Mouse (Mus musculus) small intestine, adult 2 months (tissue): Measurements from ENCODE around the gene Eef2k. TPM values are rescaled to one million over a fixed set of nuclear protein-coding genes. Genes with fewer than 3 reads are reported as not detected.

Experiments
- H3K27ac ChIP-seq: fragments of 200-500 bp; 2 replicates; pipeline ENCODE4 v1.5.1; 2012; ENCODE audit warnings: low read depth, low read length, control low read depth, inconsistent platforms; ENCODE audit not compliant: insufficient read depth
- H3K27me3 ChIP-seq: fragments of 200-500 bp; 2 replicates; pipeline ENCODE4 v1.6.1; 2012; ENCODE audit warnings: mild to moderate bottlenecking, moderate library complexity, low read length, inconsistent platforms; ENCODE audit not compliant: control insufficient read depth, insufficient read depth
- H3K36me3 ChIP-seq: fragments of 200-500 bp; 2 replicates; pipeline ENCODE4 v1.6.1; 2012; ENCODE audit warnings: mild to moderate bottlenecking, low read length, control low read depth, inconsistent platforms; ENCODE audit not compliant: control insufficient read depth, insufficient read depth
- H3K4me1 ChIP-seq: fragments of 200-500 bp; 2 replicates; pipeline ENCODE4 v1.6.1; 2012; ENCODE audit warnings: low read length, inconsistent platforms, mixed read lengths; ENCODE audit not compliant: control insufficient read depth, insufficient read depth, insufficient read length
- H3K4me3 ChIP-seq: fragments of 200-500 bp; 2 replicates; pipeline ENCODE4 v1.5.1; 2012; ENCODE audit warnings: low read depth, mild to moderate bottlenecking, control low read depth, inconsistent platforms, low read length, moderate library complexity
- CTCF ChIP-seq: fragments of 200-500 bp; IDR thresholded peaks from 2 replicates; pipeline ENCODE4 v1.5.1; 2012; ENCODE audit warnings: low read depth, mild to moderate bottlenecking, control low read depth, inconsistent platforms, low read length, moderate library complexity, mixed read lengths; ENCODE audit not compliant: insufficient replicate concordance, insufficient read length; ENCODE audit errors: extremely low read depth
- POLR2A ChIP-seq: fragments of 200-500 bp; IDR thresholded peaks from 2 replicates; pipeline ENCODE4 v1.6.1; 2012; ENCODE audit warnings: low read depth, mild to moderate bottlenecking, control low read depth, inconsistent platforms, low read length, moderate library complexity
- WGBS: fragments of 180-500 bp; shearing (Covaris S2); methylation state at CpG from one replicate; pipeline ENCODE4 v1.1.7; 2018; 5-methylcytosine and 5-hydroxymethylcytosine counted together
- polyA plus RNA-seq: library from polyadenylated mRNA; depleted of rRNA; stranded (reverse); fragments of >200 nt; gene quantifications from 2 replicates; pipeline ENCODE4 v1.2.3, GENCODE M21; 2012

Eef2k gene
- polyA plus RNA-seq, 1 experiment = 22.8 TPM

- H3K36me3 ChIP-seq = no peaks in the 10 kb centered on the region
- no peaks in the 10 kb centered on the region for H3K27me3 ChIP-seq
- no peak overlapping the region for H3K27ac ChIP-seq
- 89% methylated on average over 4 of the region's 4 CpGs for WGBS
- no peak for TF ChIP-seq POLR2A
- TF ChIP-seq CTCF = no peak
- no peak overlapping the region for H3K4me3 ChIP-seq
- H3K4me1 ChIP-seq = no peaks in the 10 kb centered on the region
Observed at GRCm38 (mm10) chr7:120819386-120819785, 23.2 kb upstream of the Eef2k start.

GRCm38 (mm10) chr7:120823248-120823647 is 19.4 kb upstream of the Eef2k start:
- Histone ChIP-seq H3K36me3 (no peaks in the 10 kb centered on the region), H3K27ac (no peak overlapping the region), H3K27me3 (no peaks in the 10 kb centered on the region), H3K4me1 (no peaks in the 10 kb centered on the region), H3K4me3 (no peak overlapping the region)
- WGBS = 22% methylated on average over 5 of the region's 5 CpGs
- TF ChIP-seq POLR2A = no peak
- peak; percentile 84; the same call in 1 of the 2 replicates for TF ChIP-seq CTCF

- H3K4me3 ChIP-seq = no peak overlapping the region
- no peaks in the 10 kb centered on the region for H3K27me3 ChIP-seq
- 71% methylated on average over 2 of the region's 2 CpGs for WGBS
- H3K4me1 ChIP-seq = no peaks in the 10 kb centered on the region
- H3K27ac ChIP-seq = no peak overlapping the region
- TF ChIP-seq CTCF = no peak
- no peak for TF ChIP-seq POLR2A
- H3K36me3 ChIP-seq = no peaks in the 10 kb centered on the region
Observed at GRCm38 (mm10) chr7:120825097-120825496, 17.5 kb upstream of the Eef2k start.

- WGBS = 15% methylated on average over 3 of the region's 3 CpGs
- no peak overlapping the region for H3K27ac ChIP-seq
- no peaks in the 10 kb centered on the region for H3K36me3 ChIP-seq
Observed at GRCm38 (mm10) chr7:120826408-120826807, 16.2 kb upstream of the Eef2k start.

GRCm38 (mm10) chr7:120830431-120831381 is 11.9 kb upstream of the Eef2k start:
- H3K27ac ChIP-seq = peak overlapping the region; percentile 81
- H3K36me3 ChIP-seq = no peaks in the 10 kb centered on the region
- peaks cover 3% of the 10 kb centered on the region; the same call in 1 of the 2 replicates for H3K4me1 ChIP-seq
- peak overlapping the region; percentile 88 for H3K4me3 ChIP-seq
- TF ChIP-seq CTCF = no peak
- no peaks in the 10 kb centered on the region for H3K27me3 ChIP-seq
- WGBS = under 1% methylated on average over 46 of the region's 46 CpGs

More at GRCm38 (mm10) chr7:120826408-120826807, 16.2 kb upstream of the Eef2k start:
- no peak overlapping the region for H3K4me3 ChIP-seq
- TF ChIP-seq CTCF = peak; percentile 66; the same call in 1 of the 2 replicates
- no peak for TF ChIP-seq POLR2A
- no peaks in the 10 kb centered on the region for H3K27me3 ChIP-seq
- peaks cover 2% of the 10 kb centered on the region; the same call in 1 of the 2 replicates for H3K4me1 ChIP-seq

DNA sequence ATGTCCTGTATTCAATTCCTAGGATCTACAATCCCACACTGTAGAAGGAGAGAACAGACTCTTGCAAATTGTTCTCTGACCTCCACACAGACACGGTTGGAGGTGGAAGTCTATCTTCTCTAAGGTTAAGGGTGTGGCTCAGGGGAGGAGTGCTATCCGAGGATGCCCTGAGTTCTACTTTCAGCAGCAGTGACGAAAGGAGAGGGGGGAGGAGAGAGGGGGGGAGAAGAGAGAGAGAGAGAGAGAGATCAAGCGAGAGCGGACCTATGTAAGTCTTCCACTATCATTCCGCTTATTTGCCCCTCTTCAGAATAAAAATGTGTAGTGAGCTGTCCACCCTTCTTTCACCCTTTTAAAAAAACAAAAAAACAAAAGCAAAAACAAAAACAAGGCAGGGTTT is 8.2 kb upstream of the Eef2k start:
- Histone ChIP-seq H3K4me3 (peak overlapping the region; percentile 23; the same call in 1 of the 2 replicates), H3K36me3 (no peaks in the 10 kb centered on the region), H3K27ac (peak overlapping the region; percentile 50), H3K4me1 (peaks cover 6% of the 10 kb centered on the region; the same call in 1 of the 2 replicates), H3K27me3 (no peaks in the 10 kb centered on the region)
- TF ChIP-seq POLR2A = no peak
- no peak for TF ChIP-seq CTCF
- WGBS = 11% methylated on average over 6 of the region's 6 CpGs

DNA sequence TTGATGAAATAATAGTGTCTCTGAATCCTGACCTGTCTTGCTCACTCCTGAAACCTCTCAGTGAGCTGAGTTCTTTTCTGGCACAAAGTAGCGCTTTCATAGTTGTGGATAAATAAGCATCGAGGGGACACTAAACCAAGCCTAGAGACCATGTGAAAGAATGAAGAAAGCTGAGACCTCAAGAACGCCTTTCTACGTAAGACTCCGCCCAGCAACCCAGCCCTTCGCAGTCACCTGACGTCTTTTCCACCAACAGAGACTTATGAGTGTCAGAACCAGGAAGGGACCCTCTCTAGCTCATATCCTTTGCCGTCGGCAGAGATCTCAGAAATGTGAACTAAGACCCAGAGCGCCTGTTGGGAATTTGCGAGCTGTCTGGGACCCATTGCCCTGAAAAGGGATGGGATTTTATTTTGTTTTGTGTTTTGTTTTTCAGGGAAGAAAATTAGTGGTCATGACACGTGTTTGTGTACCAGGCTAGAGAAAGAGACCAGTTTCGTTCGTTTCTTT is 7.7 kb upstream of the Eef2k start:
- TF ChIP-seq POLR2A (no peak; the same call in 1 of the 2 replicates), CTCF (peak; percentile 6; the same call in 1 of the 2 replicates)
- WGBS = 1% methylated on average over 14 of the region's 14 CpGs
- no peaks in the 10 kb centered on the region for H3K27me3 ChIP-seq
- H3K4me1 ChIP-seq = peaks cover 6% of the 10 kb centered on the region; the same call in 1 of the 2 replicates
- peak overlapping the region; percentile 70 for H3K4me3 ChIP-seq
- peak overlapping the region; percentile 78 for H3K27ac ChIP-seq
- H3K36me3 ChIP-seq = no peaks in the 10 kb centered on the region
